Mouse (Mus musculus) 3134 (cell line): ENCODE results near the gene Tfap4.
A peak's percentile ranks its signal among the peaks of the same experiment; 100 is the strongest.

Experiments
- DNase-seq: peaks from one replicate; pipeline ENCODE4 v3.0.0-alpha.2; 2011; ENCODE audit warnings: low spot score; ENCODE audit not compliant: insufficient read length; ENCODE audit errors: extremely low read depth

Gene Tfap4

DNA sequence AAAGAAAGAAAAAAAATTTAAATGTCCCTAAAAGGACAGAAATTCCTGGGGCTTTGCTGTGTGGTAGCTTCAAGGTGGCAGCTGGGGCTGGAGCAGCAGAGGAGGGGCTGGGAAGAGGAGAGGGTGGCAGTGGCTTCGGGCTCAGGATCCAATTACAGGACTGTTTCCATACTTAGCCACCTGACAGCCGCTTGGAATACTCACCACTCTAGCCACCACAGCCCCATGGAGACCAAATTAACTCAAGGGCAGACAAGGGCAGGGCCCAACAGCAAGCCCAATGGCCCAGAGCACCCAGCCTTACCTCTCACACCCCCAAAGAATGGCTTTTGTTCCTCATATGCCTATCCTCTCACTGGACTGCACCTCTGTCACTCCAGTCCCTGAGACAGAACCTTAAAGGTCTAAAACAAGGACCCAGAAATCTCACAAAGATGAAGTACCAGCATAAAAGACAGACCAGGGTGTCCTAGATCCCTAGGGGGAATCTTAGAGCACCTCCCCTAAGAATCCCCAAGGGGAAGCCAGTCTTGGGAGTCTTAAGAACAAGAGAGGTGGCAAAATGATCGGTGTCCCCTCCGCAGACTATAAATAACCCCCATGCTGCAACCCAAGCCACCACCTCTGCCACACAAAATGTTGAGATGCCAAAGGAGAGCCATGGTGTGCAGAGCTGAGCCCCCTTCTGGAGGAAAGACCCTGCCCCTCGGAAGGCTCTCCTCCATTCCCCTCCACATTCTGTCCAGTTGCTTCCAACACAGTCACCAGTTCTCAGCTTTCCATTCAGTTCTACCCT, 37.7 kb downstream of the Tfap4 start:
- no peak for DNase-seq

GRCm38 (mm10) chr16:4521074-4521667, 38.5 kb downstream of the Tfap4 start:
- DNase-seq = no peak

DNA sequence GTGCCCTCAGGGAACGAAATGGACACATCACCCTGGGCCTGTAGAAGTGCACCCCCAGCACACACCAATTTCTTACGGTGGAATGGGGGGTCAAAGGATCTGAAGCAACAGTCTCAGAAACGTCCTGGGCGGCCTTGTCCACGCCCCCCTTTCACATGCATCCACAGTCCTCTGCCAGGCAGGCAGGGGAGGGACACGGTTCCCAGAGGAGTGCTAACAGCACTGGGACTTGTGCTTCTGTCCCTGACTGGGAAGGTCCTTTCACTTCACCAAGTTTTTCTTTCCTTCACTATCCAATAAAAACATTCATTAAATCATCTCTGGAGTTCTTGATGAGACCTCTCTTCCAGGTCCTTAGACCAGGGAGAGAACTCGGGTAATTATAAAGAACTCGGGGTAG, 39.0 kb downstream of the Tfap4 start:
- no peak for DNase-seq

GRCm38 (mm10) chr16:4519825-4520224, 39.8 kb downstream of the Tfap4 start:
- no peak for DNase-seq

DNA sequence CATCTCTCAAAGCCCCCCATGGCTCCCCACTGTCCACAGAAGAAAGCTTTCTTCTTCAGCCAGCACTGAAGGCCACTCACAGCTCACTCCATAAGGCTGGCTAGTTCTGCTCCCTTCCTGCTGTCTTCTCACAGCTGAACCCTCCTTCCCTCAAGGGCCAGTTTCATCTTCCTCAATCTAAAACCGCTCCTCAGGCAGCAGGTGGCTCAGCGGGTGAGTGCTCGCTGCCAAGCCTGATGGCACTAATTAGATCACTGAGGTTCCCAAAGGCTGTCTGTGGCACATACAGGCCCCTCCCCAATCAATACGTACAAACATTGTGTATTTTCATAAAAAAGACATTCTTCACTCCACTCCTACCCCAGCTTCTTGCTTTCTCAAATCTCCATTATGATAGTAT, 40.5 kb downstream of the Tfap4 start:
- DNase-seq = no peak

DNA sequence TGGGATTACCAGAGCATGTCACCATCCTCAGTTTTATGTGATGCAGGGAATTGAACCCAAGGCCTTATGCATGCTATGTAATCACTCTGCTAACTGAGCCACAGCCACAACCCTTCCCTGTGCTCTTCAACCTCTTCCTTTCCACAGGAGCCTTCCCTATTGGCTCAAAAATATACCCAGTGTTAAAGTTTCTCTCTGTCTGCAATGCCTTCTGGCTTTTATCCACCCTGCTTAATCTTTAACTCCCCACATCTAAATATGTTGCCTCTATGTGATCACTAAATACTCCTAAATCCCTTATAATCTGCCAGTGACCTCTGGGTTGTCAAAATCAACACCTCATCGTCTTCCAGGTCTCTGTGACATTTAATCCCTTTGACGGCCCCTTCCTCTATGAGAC, 41.7 kb downstream of the Tfap4 start:
- no peak for DNase-seq

- no peak for DNase-seq
Measured at GRCm38 (mm10) chr16:4514383-4514782, 45.3 kb downstream of the Tfap4 start.

DNA sequence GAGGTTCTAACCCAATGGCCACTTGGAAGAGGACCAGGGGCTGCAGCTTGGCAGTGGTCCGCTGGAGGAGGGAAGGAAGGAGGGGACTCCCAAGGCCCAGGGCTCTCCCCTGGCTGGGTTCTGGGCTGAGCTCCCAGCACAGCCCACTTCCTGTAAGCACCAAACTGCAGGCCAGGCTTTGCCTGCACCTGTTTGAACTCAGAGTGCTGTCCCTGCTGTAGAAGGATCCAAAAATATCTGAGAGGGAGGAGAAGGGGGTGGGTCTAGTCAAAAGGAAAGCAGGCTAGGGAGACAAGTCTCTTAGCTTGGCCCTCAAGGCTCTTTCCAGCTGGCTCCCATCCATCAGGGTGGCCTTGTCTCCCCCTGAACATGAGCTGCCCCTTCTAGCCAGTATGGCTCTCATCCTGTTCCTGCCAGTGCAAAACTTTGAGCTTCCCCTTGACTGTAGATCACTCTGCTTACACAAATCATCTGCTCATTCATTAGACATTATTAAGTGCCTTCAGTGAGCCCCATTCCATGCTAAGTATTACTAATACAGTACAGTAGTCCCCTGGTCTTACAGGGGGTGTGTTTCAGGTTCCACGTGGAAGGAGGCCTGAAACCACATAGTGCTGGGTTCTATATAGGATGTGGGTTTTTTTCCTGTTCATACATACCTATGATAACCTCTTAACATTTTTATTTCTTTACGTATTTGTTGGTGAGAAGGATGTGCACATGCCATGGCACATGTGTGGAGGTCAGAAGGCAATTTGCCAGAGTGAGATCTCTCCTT, 46.8 kb downstream of the Tfap4 start:
- DNase-seq = peak; percentile 33

DNA sequence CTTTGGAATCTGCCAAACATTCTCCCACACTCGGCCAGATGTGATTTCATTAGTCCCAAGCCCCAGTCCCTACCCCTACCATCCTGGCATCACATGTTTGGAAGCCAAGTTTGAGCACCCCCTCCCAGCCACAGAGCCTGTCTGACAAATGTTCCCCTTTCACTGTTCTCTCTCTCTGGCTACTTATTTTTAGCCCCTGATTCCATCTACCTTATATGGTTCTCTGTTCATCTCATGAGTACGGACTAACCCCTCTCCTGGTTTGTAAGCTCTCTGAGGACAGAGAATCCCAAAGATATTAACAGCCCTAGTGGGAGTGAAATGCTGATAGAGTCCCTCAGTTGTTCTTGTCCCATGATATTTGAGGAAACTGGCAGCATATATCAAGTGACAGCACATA, 48.3 kb downstream of the Tfap4 start:
- DNase-seq = no peak

- no peak for DNase-seq
Measured at GRCm38 (mm10) chr16:4506181-4506580, 53.5 kb downstream of the Tfap4 start.

GRCm38 (mm10) chr16:4503495-4503894, 56.2 kb downstream of the Tfap4 start:
- DNase-seq = no peak

DNA sequence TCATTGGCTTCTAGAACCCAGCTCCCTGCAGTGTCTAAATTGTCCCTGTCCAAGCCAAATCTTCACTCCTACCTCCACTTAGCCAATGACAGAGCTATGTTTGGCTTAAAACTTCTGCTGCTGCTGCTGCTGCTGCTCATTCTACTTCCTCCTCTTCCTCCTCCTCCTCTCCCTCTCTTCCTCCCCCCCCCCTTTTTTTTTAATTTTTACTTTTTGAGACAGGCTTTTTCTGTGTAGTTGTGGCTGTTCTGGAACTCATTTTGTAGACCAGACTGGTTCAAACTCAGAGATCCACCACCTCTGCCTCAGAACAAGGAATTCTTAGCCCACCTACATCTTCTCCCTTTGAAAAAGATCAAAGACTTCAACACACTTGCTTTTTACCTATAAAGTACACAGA, 57.1 kb downstream of the Tfap4 start:
- no peak for DNase-seq

DNA sequence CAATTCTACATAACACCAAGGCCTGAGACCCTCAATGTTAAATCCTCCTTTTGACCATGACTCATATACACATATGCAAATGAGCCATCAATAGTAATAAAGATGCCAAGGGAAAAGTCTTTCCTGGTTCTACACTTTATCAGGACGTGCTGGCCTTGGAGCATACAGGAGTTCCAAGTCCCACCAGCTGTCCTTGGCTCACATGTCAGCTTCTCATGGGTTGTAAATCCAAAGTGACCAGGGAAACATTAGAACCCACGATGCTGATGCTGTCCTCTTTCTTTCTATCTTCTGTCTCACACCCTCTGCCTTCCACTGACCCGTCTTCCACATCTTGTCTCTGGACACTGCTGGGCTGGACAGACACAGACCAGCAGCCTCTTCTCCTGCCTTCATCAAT, 58.0 kb downstream of the Tfap4 start:
- no peak for DNase-seq

DNA sequence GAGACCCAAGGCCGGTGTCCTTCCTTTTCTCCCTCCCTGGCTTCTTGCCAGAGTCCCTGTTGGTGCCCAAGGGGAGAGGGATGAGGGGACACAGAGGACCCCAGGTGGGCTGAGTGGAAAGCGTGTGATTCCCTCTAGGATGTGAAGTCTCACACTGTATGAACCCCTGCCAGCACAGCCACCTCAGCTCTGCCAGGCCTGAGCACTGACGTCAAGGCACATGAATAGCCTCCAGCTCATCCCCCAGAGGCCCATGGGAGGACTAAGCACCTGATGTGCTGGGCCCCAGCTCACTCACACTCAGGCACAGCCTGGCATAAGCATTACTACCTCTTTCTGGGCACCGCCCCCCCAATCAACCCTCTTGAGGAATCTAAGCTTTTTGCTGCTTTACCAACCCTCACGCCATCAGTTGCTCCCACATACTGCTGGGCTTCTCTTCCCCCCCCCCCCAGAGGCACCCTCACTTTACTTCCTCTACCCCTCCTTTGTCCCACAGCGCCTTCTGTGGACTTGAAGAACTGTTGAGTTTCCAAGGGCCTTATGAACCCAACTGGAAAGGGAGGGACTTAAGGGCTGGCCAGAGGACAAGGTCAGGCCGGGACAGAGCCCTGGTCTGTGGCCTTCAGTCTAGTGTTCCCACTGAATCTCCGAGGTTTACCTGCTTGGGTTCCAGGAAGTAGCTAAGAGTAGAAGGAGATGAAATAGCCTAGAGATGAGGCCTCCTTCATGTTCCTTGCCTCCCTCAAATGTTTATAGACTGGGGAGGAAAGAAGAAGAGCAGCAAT, 58.9 kb downstream of the Tfap4 start:
- no peak for DNase-seq

DNA sequence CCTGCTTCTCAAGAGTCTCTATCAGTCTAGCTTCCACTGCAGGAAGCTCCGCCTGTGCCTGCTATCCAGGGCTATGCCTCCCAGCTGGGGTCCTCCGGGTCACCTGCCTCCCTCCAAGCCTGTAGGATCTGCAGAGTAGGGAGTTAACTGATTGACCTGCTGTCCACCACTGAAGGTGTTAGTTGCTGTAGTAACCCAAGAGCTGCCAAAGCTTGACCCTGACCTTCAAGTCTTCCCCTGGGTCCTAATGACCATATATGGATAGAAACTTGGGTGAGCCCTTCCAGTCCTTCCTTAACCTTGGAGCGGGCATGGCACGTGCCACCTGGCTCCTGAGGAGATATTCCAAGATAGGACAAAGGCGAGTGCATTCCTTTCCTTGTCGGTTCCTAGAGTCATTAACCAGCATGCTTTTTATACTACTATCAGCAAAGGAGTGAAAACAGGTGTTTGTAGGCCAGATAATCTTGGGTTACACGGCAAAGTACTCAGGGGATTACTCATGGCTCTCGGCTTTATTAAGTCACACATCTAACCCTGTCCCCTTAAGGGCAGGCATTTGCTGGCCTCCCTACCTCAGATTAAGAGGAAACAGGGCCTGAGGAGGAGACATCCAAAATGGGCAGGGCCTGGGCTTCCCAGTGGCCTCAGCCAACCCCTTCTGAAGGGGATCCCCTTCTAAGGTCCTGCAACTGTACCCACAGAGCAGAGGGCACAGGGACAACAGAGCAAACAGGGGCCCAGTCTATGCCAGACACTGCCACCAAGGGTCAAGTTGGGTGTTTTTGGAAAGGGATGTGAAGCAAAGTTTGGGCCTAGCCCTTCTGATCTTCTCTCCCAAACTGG, 61.7 kb downstream of the Tfap4 start:
- DNase-seq = no peak

- DNase-seq = no peak
Measured at GRCm38 (mm10) chr16:4496470-4496869, 63.2 kb downstream of the Tfap4 start.

- DNase-seq = no peak
Measured at GRCm38 (mm10) chr16:4495861-4496260, 63.8 kb downstream of the Tfap4 start.
